Mouse (Mus musculus) hindbrain, embryonic 16.5 days (tissue): ENCODE measurements around the gene Rabep1. TPM values are rescaled to one million over a fixed set of nuclear protein-coding genes. Genes with fewer than 3 reads are reported as not detected.

ENCODE experiments used
- ATAC-seq: fragments of 200-750 bp; cut with Nextera tagmentation; 2 replicates; pipeline ENCODE4 v1.8.0; 2017; ENCODE audit warnings: moderate TSS enrichment, moderate library complexity
- H3K27ac ChIP-seq: fragments of 300-500 bp; sonication (generic); 2 replicates; pipeline ENCODE4 v1.5.1; 2014; ENCODE audit warnings: low read depth, mild to moderate bottlenecking, control low read depth, low read length, moderate library complexity
- H3K27me3 ChIP-seq: fragments of 300-500 bp; sonication (generic); replicated peaks from 2 replicates; pipeline ENCODE4 v1.6.1; 2014; ENCODE audit warnings: low read length; ENCODE audit not compliant: control insufficient read depth, insufficient read depth
- H3K36me3 ChIP-seq: fragments of 300-500 bp; sonication (generic); 2 replicates; pipeline ENCODE4 v1.6.1; 2014; ENCODE audit warnings: mild to moderate bottlenecking, low read length, moderate library complexity, mixed read lengths; ENCODE audit not compliant: control insufficient read depth, insufficient read depth
- H3K4me1 ChIP-seq: fragments of 300-500 bp; sonication (generic); 2 replicates; pipeline ENCODE4 v1.6.1; 2014; ENCODE audit warnings: low read depth, low read length; ENCODE audit not compliant: control insufficient read depth, insufficient read depth
- H3K4me2 ChIP-seq: fragments of 300-500 bp; sonication (generic); 2 replicates; pipeline ENCODE4 v1.6.1; 2014; ENCODE audit warnings: mild to moderate bottlenecking, low read length, control low read depth, moderate library complexity
- H3K4me3 ChIP-seq: fragments of 300-500 bp; sonication (generic); 2 replicates; pipeline ENCODE4 v1.5.1; 2014; ENCODE audit warnings: mild to moderate bottlenecking, low read length, control low read depth, moderate library complexity
- H3K9ac ChIP-seq: fragments of 300-500 bp; sonication (generic); 2 replicates; pipeline ENCODE4 v1.6.1; 2014; ENCODE audit warnings: low read depth, mild to moderate bottlenecking, control low read depth, low read length, moderate library complexity
- H3K9me3 ChIP-seq: fragments of 300-500 bp; sonication (generic); 2 replicates; pipeline ENCODE4 v1.6.1; 2014; ENCODE audit warnings: mild to moderate bottlenecking, low read length, moderate library complexity; ENCODE audit not compliant: control insufficient read depth
- WGBS: fragments of 180-500 bp; shearing (Covaris S2); extraction: QIAGEN DNeasy Blood & Tissue Kit; methylation state at CpG from one replicate; pipeline ENCODE4 v1.1.7; 2014; 5-methylcytosine and 5-hydroxymethylcytosine counted together
- polyA plus RNA-seq: library from polyadenylated mRNA; unstranded; fragments of >200 nt; fragmentation: Nextera tagmentation; extraction: Ambion mirVana; gene quantifications from 2 replicates; pipeline ENCODE4 v1.2.1, GENCODE M21; 2015

Rabep1 gene
- polyA plus RNA-seq, 1 experiment from 2014 or later = 88.1 TPM

GRCm38 (mm10) chr11:70906681-70907080, 62.1 kb downstream of the Rabep1 start:
- H3K27ac ChIP-seq = no peak overlapping the region
- ATAC-seq = no peak
- H3K4me1 ChIP-seq = no peaks in the 10 kb centered on the region
- no peak overlapping the region for H3K4me3 ChIP-seq
- no peak overlapping the region for H3K4me2 ChIP-seq
- peaks cover 17% of the 10 kb centered on the region for H3K36me3 ChIP-seq
- H3K27me3 ChIP-seq = no peaks in the 10 kb centered on the region
- H3K9ac ChIP-seq = no peak overlapping the region
- no peaks in the 10 kb centered on the region for H3K9me3 ChIP-seq
- WGBS = 87% methylated on average over 3 of the region's 3 CpGs

- Histone ChIP-seq H3K4me2 (no peak overlapping the region), H3K27ac (no peak overlapping the region), H3K9ac (no peak overlapping the region), H3K4me3 (no peak overlapping the region), H3K27me3 (no peaks in the 10 kb centered on the region), H3K9me3 (no peaks in the 10 kb centered on the region), H3K36me3 (peaks cover 20% of the 10 kb centered on the region), H3K4me1 (no peaks in the 10 kb centered on the region)
- 94% methylated on average over 3 of the region's 3 CpGs for WGBS
- no peak for ATAC-seq
These were observed 66.7 kb downstream of the Rabep1 start for GRCm38 (mm10) chr11:70911323-70911722.

GRCm38 (mm10) chr11:70911920-70912319, 67.3 kb downstream of the Rabep1 start:
- Histone ChIP-seq H3K4me3 (no peak overlapping the region), H3K4me2 (no peak overlapping the region), H3K27me3 (no peaks in the 10 kb centered on the region), H3K36me3 (peaks cover 20% of the 10 kb centered on the region), H3K9ac (no peak overlapping the region), H3K9me3 (no peaks in the 10 kb centered on the region), H3K4me1 (no peaks in the 10 kb centered on the region), H3K27ac (no peak overlapping the region)
- no peak for ATAC-seq
- 94% methylated on average over 1 of the region's 1 CpGs for WGBS

- Histone ChIP-seq H3K27ac (no peak overlapping the region), H3K9ac (no peak overlapping the region), H3K4me2 (no peak overlapping the region), H3K4me1 (no peaks in the 10 kb centered on the region), H3K27me3 (no peaks in the 10 kb centered on the region), H3K4me3 (no peak overlapping the region), H3K36me3 (peaks cover 19% of the 10 kb centered on the region), H3K9me3 (no peaks in the 10 kb centered on the region)
- ATAC-seq = no peak
- WGBS = 89% methylated on average over 2 of the region's 2 CpGs
These were observed 73.3 kb downstream of the Rabep1 start for GRCm38 (mm10) chr11:70917896-70918295.

- Histone ChIP-seq H3K27ac (no peak overlapping the region), H3K36me3 (peaks cover 19% of the 10 kb centered on the region), H3K9ac (no peak overlapping the region), H3K27me3 (no peaks in the 10 kb centered on the region), H3K4me1 (no peaks in the 10 kb centered on the region), H3K9me3 (no peaks in the 10 kb centered on the region), H3K4me3 (no peak overlapping the region), H3K4me2 (no peak overlapping the region)
- WGBS = 92% methylated on average over 4 of the region's 4 CpGs
- ATAC-seq = no peak
These were observed 74.9 kb downstream of the Rabep1 start for GRCm38 (mm10) chr11:70919524-70919923.

- WGBS = 74% methylated on average over 5 of the region's 5 CpGs
- peaks cover 15% of the 10 kb centered on the region for H3K36me3 ChIP-seq
- H3K9ac ChIP-seq = no peak overlapping the region
- H3K9me3 ChIP-seq = no peaks in the 10 kb centered on the region
- H3K27ac ChIP-seq = no peak overlapping the region
- ATAC-seq = no peak
- H3K27me3 ChIP-seq = no peaks in the 10 kb centered on the region
- H3K4me3 ChIP-seq = no peak overlapping the region
- no peaks in the 10 kb centered on the region for H3K4me1 ChIP-seq
- no peak overlapping the region for H3K4me2 ChIP-seq
These were observed 86.9 kb downstream of the Rabep1 start for GRCm38 (mm10) chr11:70931461-70931860.

GRCm38 (mm10) chr11:70935316-70935715, 90.7 kb downstream of the Rabep1 start:
- 90% methylated on average over 7 of the region's 7 CpGs for WGBS
- H3K4me1 ChIP-seq = no peaks in the 10 kb centered on the region
- peaks cover 15% of the 10 kb centered on the region for H3K36me3 ChIP-seq
- no peaks in the 10 kb centered on the region for H3K27me3 ChIP-seq
- H3K4me3 ChIP-seq = no peak overlapping the region
- no peak overlapping the region for H3K27ac ChIP-seq
- H3K4me2 ChIP-seq = no peak overlapping the region
- H3K9ac ChIP-seq = no peak overlapping the region
- no peak for ATAC-seq
- no peaks in the 10 kb centered on the region for H3K9me3 ChIP-seq

GRCm38 (mm10) chr11:70942596-70942995, 98.0 kb downstream of the Rabep1 start:
- H3K4me2 ChIP-seq = no peak overlapping the region
- H3K36me3 ChIP-seq = peaks cover 44% of the 10 kb centered on the region
- no peak for ATAC-seq
- no peak overlapping the region for H3K27ac ChIP-seq
- no peaks in the 10 kb centered on the region for H3K9me3 ChIP-seq
- H3K4me1 ChIP-seq = no peaks in the 10 kb centered on the region
- WGBS = 83% methylated on average over 1 of the region's 1 CpGs
- no peak overlapping the region for H3K4me3 ChIP-seq
- H3K9ac ChIP-seq = no peak overlapping the region
- no peaks in the 10 kb centered on the region for H3K27me3 ChIP-seq

GRCm38 (mm10) chr11:70943651-70944050, 99.1 kb downstream of the Rabep1 start:
- Histone ChIP-seq H3K9me3 (no peaks in the 10 kb centered on the region), H3K4me2 (no peak overlapping the region), H3K9ac (no peak overlapping the region), H3K4me1 (no peaks in the 10 kb centered on the region), H3K4me3 (no peak overlapping the region), H3K27ac (no peak overlapping the region), H3K36me3 (peaks cover 48% of the 10 kb centered on the region), H3K27me3 (no peaks in the 10 kb centered on the region)
- no peak for ATAC-seq
- 93% methylated on average over 7 of the region's 7 CpGs for WGBS
